In the genomic region with DNA sequence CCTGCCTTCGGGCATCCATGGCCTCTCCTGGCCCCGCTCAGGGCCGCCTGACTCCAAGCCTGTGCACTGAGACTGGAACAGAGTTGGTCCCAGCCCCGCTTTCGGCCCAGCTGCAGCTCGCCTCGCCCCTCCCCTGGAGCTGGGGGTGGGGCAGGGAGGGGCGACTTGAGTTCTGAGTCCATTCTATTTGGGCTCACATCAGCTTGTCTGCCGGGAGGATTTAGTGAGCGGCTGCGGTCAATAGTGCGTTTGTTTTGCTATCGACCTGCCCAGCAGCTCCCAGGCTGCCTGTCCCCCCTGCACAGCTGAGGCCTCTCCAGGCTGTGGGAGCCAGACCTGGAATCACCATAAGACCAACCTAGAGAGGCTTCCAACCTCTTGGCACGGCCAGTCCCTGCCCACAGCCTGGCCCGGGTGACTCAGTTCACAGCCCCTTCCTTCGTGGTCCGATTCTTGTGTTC, we compare ENCODE assay signal across 9 mouse cellular contexts. TPM values are rescaled to one million over a fixed set of nuclear protein-coding genes. Genes with fewer than 3 reads are reported as not detected.
DNase-seq lines count a peak whose midpoint lies in the region; ATAC-seq and TF ChIP-seq lines count a peak whose summit lies in the region.
"Had no signal": no experiment of that assay in that cellular context is flagged by ENCODE, and none has a peak within 500 bp of the region (broad histone marks: within the 10 kb centered on the region; RNA-seq: fewer than 3 reads in every experiment).

No protein-coding gene starts in this region.

- H3K27ac ChIP-seq in forebrain, embryonic 12.5 days: peak overlapping the region; percentile 79
- peak overlapping the region; percentile 68 for H3K27ac ChIP-seq in limb, embryonic 11.5 days (replicated peaks; ENCODE audit: low read depth, low read length)
- H3K27ac ChIP-seq in olfactory bulb, adult 2 months (ENCODE audit: insufficient read depth, low read depth, low read length): peak overlapping the region; percentile 23
- H3K27ac ChIP-seq in thymus, adult 2 months (ENCODE audit: control insufficient read depth, insufficient read depth, low read length): no peak overlapping the region

- peak overlapping the region; percentile 27; the same call in 1 of the 2 replicates for H3K4me2 ChIP-seq in forebrain, embryonic 12.5 days
- no peak overlapping the region for H3K4me2 ChIP-seq in limb, embryonic 11.5 days (ENCODE audit: low read depth, severe bottlenecking)

- intact Hi-C loops in left cerebral cortex, postnatal 4 days (cut with DNase I): no loop called here

- no peak for DNase-seq in frontal cortex, adult 2 months (ENCODE audit: extremely low spot score in 1 of 2, low spot score in 1 of 2)
- DNase-seq in heart, postnatal 4 days: peak; percentile 44
- DNase-seq in limb, embryonic 11.5 days (ENCODE audit: low spot score): peak; percentile 52
- no peak for DNase-seq in thymus, adult 2 months
- DNase-seq in left cerebral cortex, postnatal 4 days: no peak

- H3K4me1 ChIP-seq in forebrain, embryonic 12.5 days: peaks cover 84% of the 10 kb centered on the region
- peaks cover 71% of the 10 kb centered on the region for H3K4me1 ChIP-seq in limb, embryonic 11.5 days (ENCODE audit: control insufficient read depth, insufficient read depth, low read length)
- H3K4me1 ChIP-seq in olfactory bulb, adult 2 months (ENCODE audit: control insufficient read depth, insufficient read depth, low read length): peaks cover 72% of the 10 kb centered on the region
- H3K4me1 ChIP-seq in thymus, adult 2 months (replicated peaks; ENCODE audit: control insufficient read depth, insufficient read depth, low read length): 0 out of 2 replicates have a peak, but pooled peaks cover 2% of the 10 kb centered on the region

- H3K4me3 ChIP-seq in forebrain, embryonic 12.5 days (replicated peaks): no peak overlapping the region; the same call in 1 of the 2 replicates
- no peak overlapping the region for H3K4me3 ChIP-seq in limb, embryonic 11.5 days (ENCODE audit: low read depth, low read length)
- H3K4me3 ChIP-seq in olfactory bulb, adult 2 months (ENCODE audit: insufficient read depth, low read depth, low read length): no peak overlapping the region
- H3K4me3 ChIP-seq in thymus, adult 2 months (ENCODE audit: control insufficient read depth, insufficient read depth, low read length): no peak overlapping the region

- TF ChIP-seq POLR2A in olfactory bulb, adult 2 months (IDR thresholded peaks at IDR 0.05; ENCODE audit: insufficient read depth, low read depth, low read length): no peak
- TF ChIP-seq POLR2A in thymus, adult 2 months (IDR thresholded peaks at IDR 0.05; ENCODE audit: control insufficient read depth, extremely low read depth, insufficient read depth, low read length, poor library complexity): no peak

- no peak overlapping the region for H3K9ac ChIP-seq in forebrain, embryonic 12.5 days
- H3K9ac ChIP-seq in limb, embryonic 11.5 days (ENCODE audit: low read length): no peak overlapping the region

- H3K9me3 ChIP-seq in forebrain, embryonic 12.5 days: no peaks in the 10 kb centered on the region
- H3K9me3 ChIP-seq in limb, embryonic 11.5 days (ENCODE audit: control insufficient read depth, low read length): no peaks in the 10 kb centered on the region

- peaks cover 41% of the 10 kb centered on the region for H3K27me3 ChIP-seq in forebrain, embryonic 12.5 days
- peaks cover 12% of the 10 kb centered on the region for H3K27me3 ChIP-seq in limb, embryonic 11.5 days (ENCODE audit: control insufficient read depth, insufficient read depth, low read length)
- H3K27me3 ChIP-seq in thymus, adult 2 months (ENCODE audit: control insufficient read depth, insufficient read depth, low read length): no peaks in the 10 kb centered on the region

- no peaks in the 10 kb centered on the region for H3K36me3 ChIP-seq in forebrain, embryonic 12.5 days (replicated peaks)
- H3K36me3 ChIP-seq in limb, embryonic 11.5 days (ENCODE audit: control insufficient read depth, insufficient read depth, low read length): no peaks in the 10 kb centered on the region
- H3K36me3 ChIP-seq in thymus, adult 2 months (ENCODE audit: control insufficient read depth, insufficient read depth, low read length): no peaks in the 10 kb centered on the region

- ATAC-seq in frontal cortex, adult (ENCODE audit: low TSS enrichment): 0 out of 2 replicates have a peak, but pooled peaks have one; percentile 24
- peak; percentile 60; the same call in 1 of the 2 replicates for ATAC-seq in forebrain, embryonic 12.5 days (ENCODE audit: low FRiP score)
- ATAC-seq in limb, embryonic 11.5 days (ENCODE audit: insufficient number of reproducible peaks, low FRiP score, low TSS enrichment, low read depth): no peak

- TF ChIP-seq CTCF in olfactory bulb, adult 2 months (IDR thresholded peaks at IDR 0.05; ENCODE audit: insufficient read depth, low read depth, low read length): no peak
- no peak for TF ChIP-seq CTCF in thymus, adult 2 months (IDR thresholded peaks at IDR 0.05; ENCODE audit: borderline replicate concordance, control insufficient read depth, extremely low read depth, insufficient read depth, low read length, poor library complexity)

- 10% methylated on average over 17 of the region's 17 CpGs for WGBS in forebrain, embryonic 12.5 days
- WGBS in limb, embryonic 11.5 days: 24% methylated on average over 17 of the region's 17 CpGs
- 30% methylated on average over 17 of the region's 17 CpGs for WGBS in olfactory bulb, adult 2 months
- WGBS in thymus, adult 2 months: 89% methylated on average over 17 of the region's 17 CpGs

RNA-seq across cellular contexts. Expression of a gene that starts 29.1 kb away (rescaled TPM):
- 8.1 TPM in 2 replicates for polyA plus RNA-seq in frontal cortex, adult 2 months (2012; rRNA removed)
- polyA plus RNA-seq in forebrain, embryonic 12.5 days (2016; fragmentation: Nextera tagmentation; extraction: Ambion mirVana): 7.3 and 8.0 TPM in 2 replicates
- 1 to 10 TPM; 1.8 to 2.1 TPM for total RNA-seq in heart, postnatal 4 days (2021)
- polyA plus RNA-seq in limb, embryonic 11.5 days (2014; fragmentation: Nextera tagmentation; extraction: Ambion mirVana): 3.0 and 3.9 TPM in 2 replicates
- not detected in 2 replicates for polyA plus RNA-seq in olfactory bulb, adult 2 months (2012; ENCODE audit: insufficient read depth, insufficient read length, low replicate concordance, missing spikeins)
- 0.59 and 0.64 TPM in 2 replicates for polyA plus RNA-seq in thymus, adult 2 months (2012; rRNA removed)
- 10 to 100 TPM; 22.4 to 23.5 TPM for total RNA-seq in left cerebral cortex, postnatal 4 days (2021)
- total RNA-seq: common myeloid progenitor, adult 5-6 weeks had no signal

Comparison
In these comparisons a context has a peak if more than half of its experiments do, and no peak if none do; other contexts are left out.
1. DNase-seq: peak in heart, postnatal 4 days (single experiment) and limb, embryonic 11.5 days (single experiment); none in frontal cortex, adult 2 months (0 of 2), thymus, adult 2 months (single experiment) and left cerebral cortex, postnatal 4 days (single experiment).